Comparison of ENCODE assay signal across 19 mouse cellular contexts in the genomic region with DNA sequence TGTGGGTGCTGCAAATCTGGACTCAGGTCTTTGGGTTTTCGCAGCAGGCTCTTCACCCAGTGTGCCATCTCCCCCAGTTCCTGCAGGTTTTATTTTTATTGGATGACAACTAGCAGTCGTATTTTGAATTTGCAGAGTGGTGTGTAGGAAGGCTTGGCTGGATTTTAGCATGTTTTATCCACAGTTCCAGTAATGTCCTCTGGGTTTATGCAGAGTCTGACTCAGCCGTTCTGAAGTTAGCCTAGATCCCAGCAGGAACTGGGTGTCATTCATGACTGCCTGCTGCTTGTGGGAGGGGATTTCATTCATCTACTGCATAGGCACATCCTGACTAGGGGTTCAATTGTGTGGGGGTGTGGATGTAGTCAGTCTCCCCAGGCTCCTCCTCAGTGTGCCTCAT. TPM values are rescaled to one million over a fixed set of nuclear protein-coding genes. Genes with fewer than 3 reads are reported as not detected.
DNase-seq lines count a peak whose midpoint lies in the region; ATAC-seq lines count a peak whose summit lies in the region.
"Had no signal": no experiment of that assay in that cellular context is flagged by ENCODE, and none has a peak within 500 bp of the region (broad histone marks: within the 10 kb centered on the region; RNA-seq: fewer than 3 reads in every experiment).

No protein-coding gene starts in this region.

- no peak for ATAC-seq in megakaryocyte, adult 5-6 weeks (ENCODE audit: poor library complexity, severe bottlenecking)
- ATAC-seq: CD4-positive, CD25-positive, alpha-beta regulatory T cell, adult 4 months; forebrain, embryonic 16.5 days; liver, embryonic 12.5 days had no signal

- intact Hi-C loops in left cerebral cortex, postnatal 25 days (cut with DNase I) = loop anchor here (2.0 to 5.0 kb wide), 3 partner anchors 14 to 84 kb away; no protein-coding TSS in a partner anchor

- peak; percentile 70 to 80 for DNase-seq in layer of hippocampus, adult 18-20 months (ENCODE audit: low spot score in 2 of 2)
- DNase-seq in layer of hippocampus, postnatal 10 days (ENCODE audit: low spot score in 2 of 2) = no peak
- peak; percentile 59 for DNase-seq in NIH3T3 (ENCODE audit: low read depth)
- peak; percentile 71 to 85 for DNase-seq in frontal cortex, adult 2 months (ENCODE audit: extremely low spot score in 1 of 2, low spot score in 1 of 2)
- peak; percentile 53 to 96 for DNase-seq in left cerebral cortex, postnatal 25 days (ENCODE audit: low spot score in 2 of 2)
- no peak for DNase-seq in lung, adult 18-20 months
- no peak for DNase-seq in embryo, embryonic 10 days (ENCODE audit: low spot score)
- DNase-seq: adrenal gland, adult 2 months; cerebellum, postnatal 10 days; heart, postnatal 14 days; kidney, adult 11 months; kidney, postnatal 14 days; midbrain, embryonic 14.5 days; retina, postnatal 1 day had no signal

RNA-seq across cellular contexts. Expression of a gene that starts 16.0 kb away (rescaled TPM):
- total RNA-seq in layer of hippocampus, adult 18-20 months (2021) = 10 to 100 TPM; 12.5 to 13.8 TPM
- 10 to 100 TPM; 12.6 to 13.0 TPM for total RNA-seq in layer of hippocampus, postnatal 10 days (2021)
- polyA plus RNA-seq in frontal cortex, adult 2 months (2012; rRNA removed) = 12.7 and 13.3 TPM in 2 replicates
- 10 to 100 TPM; 23.7 to 25.7 TPM for total RNA-seq in left cerebral cortex, postnatal 25 days (2021)
- 0.23 TPM in 1 of 2 replicates, not detected in the other for total RNA-seq in megakaryocyte, adult 5-6 weeks (2015)
- 0.08 TPM in 1 of 2 replicates, not detected in the other for total RNA-seq in megakaryocyte, adult 5-6 weeks (2017)
- polyA plus RNA-seq: CD4-positive, CD25-positive, alpha-beta regulatory T cell, adult 4 months; G1E had no signal

Comparison
In these comparisons a context has a peak if more than half of its experiments do, and no peak if none do; other contexts are left out.
1. DNase-seq: peak in layer of hippocampus, adult 18-20 months (2 of 2), NIH3T3 (single experiment), frontal cortex, adult 2 months (2 of 2) and left cerebral cortex, postnatal 25 days (2 of 2); none in layer of hippocampus, postnatal 10 days (0 of 2), lung, adult 18-20 months (0 of 2) and embryo, embryonic 10 days (single experiment).
2. RNA of a gene that starts 16.0 kb away (total RNA-seq): 23.7 to 25.7 TPM in left cerebral cortex, postnatal 25 days, 12.5 to 13.8 TPM in layer of hippocampus, adult 18-20 months and 12.6 to 13.0 TPM in layer of hippocampus, postnatal 10 days; 0.08 to 0.23 TPM in megakaryocyte, adult 5-6 weeks; every median in the first group is over 10 times any median in the second.